Mouse (Mus musculus) cerebellum, adult (tissue): Measurements from ENCODE around the gene Panx2.
A peak's percentile ranks its signal among the peaks of the same experiment; 100 is the strongest.

Experiments
- ATAC-seq: cut with Nextera tagmentation; 2 replicates; pipeline ENCODE4 v1.9.2; 2017; ENCODE audit warnings: mild to moderate bottlenecking, moderate library complexity, mixed read lengths; ENCODE audit not compliant: insufficient number of reproducible peaks, low FRiP score, low TSS enrichment

The Panx2 gene

GRCm38 (mm10) chr15:89118007-89118406, 58.5 kb downstream of the Panx2 start:
- no peak for ATAC-seq

- ATAC-seq = peak; percentile 69
These were observed 63.3 kb downstream of the Panx2 start, which contains the start of gene Tubgcp6 for GRCm38 (mm10) chr15:89122649-89123366. TSS of gene Tubgcp6 (minus strand) at chr15:89123112.
